Mouse (Mus musculus) frontal cortex, adult (tissue): ENCODE results near the gene Cntrob.

Source experiments
- ATAC-seq: cut with Nextera tagmentation; 2 replicates; pipeline ENCODE4 v1.9.2; 2017; ENCODE audit warnings: mild to moderate bottlenecking, moderate library complexity, mixed read lengths; ENCODE audit not compliant: low TSS enrichment

The Cntrob gene

GRCm38 (mm10) chr11:69323667-69324111 is at the start of gene Cntrob, which contains the start of gene Trappc1:
Gene Cntrob (minus strand): TSS chr11:69323775.
Gene Trappc1 (plus strand): TSS chr11:69323980.
- ATAC-seq = peak; percentile 89

GRCm38 (mm10) chr11:69372780-69373170 is 49.2 kb upstream of the Cntrob start:
- ATAC-seq = no peak

GRCm38 (mm10) chr11:69372056-69372779 is 48.6 kb upstream of the Cntrob start:
- ATAC-seq = peak; percentile 48; the same call in 1 of the 2 replicates

DNA sequence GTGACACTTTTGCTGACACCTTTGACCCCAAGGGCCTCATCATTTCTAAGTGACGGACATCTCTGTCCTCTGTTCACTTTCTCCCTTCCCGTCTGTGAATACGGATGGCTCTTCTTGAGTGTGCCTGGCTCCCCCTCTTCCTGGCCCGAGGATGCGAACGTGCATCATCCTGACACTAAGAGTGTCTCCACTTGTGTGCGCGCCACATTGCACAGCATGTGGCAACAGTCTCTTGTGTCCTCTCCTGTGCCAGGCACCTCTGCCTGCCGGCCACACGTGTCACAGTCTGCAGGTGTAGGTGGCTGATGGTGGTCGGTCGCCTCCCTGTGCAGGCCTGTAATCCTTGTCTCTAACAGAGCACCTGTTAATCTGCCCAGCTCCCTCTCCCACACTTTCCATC is 48.0 kb upstream of the Cntrob start:
- ATAC-seq = no peak

- no peak for ATAC-seq
Observed at GRCm38 (mm10) chr11:69370817-69371215, 47.2 kb upstream of the Cntrob start.

GRCm38 (mm10) chr11:69369990-69370816 is 46.6 kb upstream of the Cntrob start:
- no peak for ATAC-seq

- ATAC-seq = no peak
Observed at GRCm38 (mm10) chr11:69369215-69369989, 45.8 kb upstream of the Cntrob start, which contains the start of gene Chd3. Gene Chd3 (minus strand): TSS chr11:69369406.

DNA sequence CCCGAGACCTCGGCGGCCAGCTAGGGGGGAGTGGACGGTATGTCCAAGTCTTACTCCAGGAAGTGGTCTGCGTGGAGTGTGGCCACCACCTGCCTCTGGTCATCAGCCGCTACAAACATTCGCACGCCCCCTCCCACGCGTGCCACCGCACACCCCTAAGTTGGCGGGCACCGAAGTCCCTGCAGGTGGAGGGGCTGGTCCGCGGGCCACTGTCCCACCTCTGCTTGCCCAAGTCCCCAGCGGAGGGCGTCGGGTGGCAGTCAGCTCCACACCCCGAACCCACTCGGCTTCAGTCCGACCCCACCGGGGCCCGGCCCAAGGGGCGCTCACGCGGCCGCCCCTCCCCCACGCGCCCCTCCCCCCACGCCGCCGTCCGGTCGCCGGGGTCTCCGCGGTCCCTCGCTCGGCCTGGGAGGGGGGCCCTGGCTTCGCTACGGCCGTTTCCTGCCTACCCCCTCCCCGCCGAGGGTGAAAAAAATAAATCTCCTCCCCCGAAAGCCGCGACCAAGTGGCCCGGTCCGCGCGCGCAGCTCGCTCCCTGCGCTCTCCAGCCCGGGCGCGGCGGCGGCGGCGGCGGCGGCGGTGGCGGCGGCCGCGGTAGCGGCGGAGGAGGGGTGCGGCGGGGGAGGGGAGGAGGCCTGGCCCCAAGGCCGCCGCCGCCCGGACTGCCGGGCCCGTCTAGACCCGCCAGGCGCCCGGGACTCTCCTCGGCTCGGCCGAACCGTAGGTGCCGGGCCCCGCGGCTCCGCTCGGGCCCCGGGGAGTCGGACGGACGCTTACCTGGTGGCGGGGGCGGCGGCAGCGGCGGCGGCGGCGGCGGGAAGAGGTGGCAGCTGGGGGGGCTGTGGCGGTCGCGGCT is 45.0 kb upstream of the Cntrob start:
- ATAC-seq = no peak

GRCm38 (mm10) chr11:69367616-69368355 is 44.2 kb upstream of the Cntrob start:
- no peak for ATAC-seq

DNA sequence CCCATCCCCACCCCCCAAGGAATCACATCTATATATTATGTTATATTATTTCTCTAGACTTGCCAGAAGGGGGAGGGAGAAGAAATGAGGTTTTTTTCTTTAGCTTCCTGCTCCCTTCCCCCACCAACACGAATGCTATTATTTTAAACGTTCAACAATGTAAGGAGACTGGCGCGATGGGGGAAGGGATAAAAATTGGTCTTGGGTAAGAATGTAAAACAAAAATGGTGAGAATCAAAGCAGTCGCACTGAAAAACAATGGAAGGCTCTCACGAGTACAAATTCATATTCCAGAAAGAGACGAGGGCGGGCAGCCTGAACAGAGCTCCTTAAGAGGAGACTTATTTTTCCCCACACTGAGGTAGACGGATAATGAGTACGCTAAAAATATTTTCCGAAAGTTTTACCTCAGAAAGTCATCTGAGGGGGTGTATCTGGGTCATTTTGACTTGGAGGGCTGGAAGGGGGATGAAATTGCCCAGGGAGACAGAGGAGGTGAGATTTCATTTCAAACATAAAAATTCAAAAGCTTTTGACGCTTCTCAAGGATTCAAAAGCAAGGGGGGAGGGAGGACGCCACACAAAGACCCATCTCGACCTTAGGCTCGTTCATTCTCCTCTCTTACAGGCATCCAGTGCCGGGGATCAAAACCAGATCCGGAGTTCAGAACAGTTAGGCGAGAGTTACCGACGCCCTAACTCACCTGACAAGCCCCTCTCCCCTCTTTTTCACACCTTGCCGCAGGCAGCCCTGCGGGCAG is 43.5 kb upstream of the Cntrob start:
- no peak for ATAC-seq

- peak; percentile 68 for ATAC-seq
Observed at GRCm38 (mm10) chr11:69366157-69366854, 42.7 kb upstream of the Cntrob start.

- ATAC-seq = no peak
Observed at GRCm38 (mm10) chr11:69365722-69366121, 42.1 kb upstream of the Cntrob start.

DNA sequence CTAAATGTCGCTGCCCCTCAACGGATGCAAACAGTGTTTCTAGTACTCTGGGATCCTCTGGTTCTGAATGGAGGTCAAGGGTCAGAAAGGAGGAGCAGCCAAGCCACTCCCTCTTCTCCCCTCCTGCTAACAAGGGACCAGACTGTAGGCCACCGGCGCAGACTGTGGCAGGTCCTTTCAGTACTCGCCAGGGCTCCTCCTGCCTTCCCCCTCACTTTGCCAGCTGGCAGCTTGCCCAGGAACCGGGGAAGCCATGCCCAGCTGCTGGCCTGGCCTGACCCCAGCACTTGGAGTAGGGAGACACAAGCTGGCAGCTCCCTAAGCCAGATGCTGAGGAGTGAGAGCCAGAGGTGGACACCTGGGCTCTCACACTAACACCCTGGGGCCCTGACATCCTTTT is 41.3 kb upstream of the Cntrob start:
- ATAC-seq = peak; percentile 48

GRCm38 (mm10) chr11:69364376-69364775 is 40.8 kb upstream of the Cntrob start:
- 0 out of 2 replicates have a peak, but pooled peaks have one; percentile 2 for ATAC-seq

DNA sequence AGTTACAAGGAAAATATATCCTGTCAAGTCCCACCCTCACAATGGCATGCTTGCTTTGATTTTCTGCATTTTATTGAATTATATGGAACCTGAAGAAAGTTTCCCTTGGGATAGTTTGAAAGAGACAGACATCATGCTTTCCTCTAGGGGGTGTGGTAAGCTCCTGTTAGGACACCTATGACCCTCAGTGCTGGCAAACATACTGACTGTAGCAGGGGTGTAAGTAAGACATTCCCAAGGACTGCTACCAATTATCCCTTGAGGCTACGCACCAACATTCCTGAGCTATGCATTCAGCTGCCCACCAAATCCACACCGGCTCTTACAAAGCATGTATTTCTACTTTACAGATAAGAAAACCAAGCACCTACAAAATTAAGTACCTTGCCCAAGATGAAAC is 38.9 kb upstream of the Cntrob start:
- no peak for ATAC-seq

DNA sequence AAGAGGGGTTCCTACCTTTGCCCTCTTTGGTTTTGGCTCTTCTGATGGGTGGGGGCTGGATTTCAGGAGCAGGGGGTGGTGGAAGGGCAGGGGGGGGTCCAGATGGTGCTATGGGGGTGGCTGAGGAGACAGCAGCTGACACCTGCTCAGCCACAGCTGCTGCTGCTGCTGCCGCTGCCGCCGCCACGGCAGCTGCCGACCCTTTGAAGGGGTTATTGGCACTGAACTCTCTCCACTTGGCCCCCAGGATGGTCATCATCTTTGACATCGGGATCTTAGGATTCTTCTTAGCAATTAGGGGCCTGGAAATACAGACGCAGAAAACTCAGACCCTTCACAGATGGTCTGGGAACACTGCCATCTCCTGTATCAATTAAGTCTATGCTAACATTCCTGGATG is 38.4 kb upstream of the Cntrob start:
- ATAC-seq = no peak

GRCm38 (mm10) chr11:69357690-69358089 is 34.1 kb upstream of the Cntrob start:
- no peak for ATAC-seq

- ATAC-seq = no peak
Observed at GRCm38 (mm10) chr11:69356544-69356943, 33.0 kb upstream of the Cntrob start.

DNA sequence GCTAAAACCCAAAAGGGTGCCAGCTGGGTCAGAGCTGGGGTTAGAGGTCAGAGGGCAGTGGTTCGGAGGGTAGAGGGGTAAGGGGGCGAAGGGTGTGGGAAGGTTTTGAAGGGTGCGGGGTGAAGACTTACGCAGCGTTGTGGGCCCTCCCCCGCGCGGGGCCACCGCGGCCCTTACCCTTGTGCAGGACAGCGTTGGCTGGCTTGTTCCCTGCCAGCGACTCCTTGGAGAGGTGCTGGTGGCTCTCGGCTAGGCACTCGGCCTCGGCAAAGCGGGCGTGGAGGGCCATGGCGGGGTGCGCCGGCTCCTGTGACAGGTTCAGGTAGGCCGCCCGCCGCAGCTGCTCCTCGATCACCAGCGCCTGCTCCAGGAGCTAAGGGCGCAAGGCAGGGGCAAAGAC is 22.9 kb upstream of the Cntrob start:
- no peak for ATAC-seq
